Mouse (Mus musculus): Measurements from ENCODE around the gene Susd5. TPM values are rescaled to one million over a fixed set of nuclear protein-coding genes. Genes with fewer than 3 reads are reported as not detected.
"Not testable (repeated sequence)": the region's sequence is repeated elsewhere in the genome, so short reads cannot be mapped to it uniquely, and the experiment has no call there.

Gene Susd5
- polyA plus RNA-seq, 1 experiment from 2014 or later = 0.17 TPM

DNA sequence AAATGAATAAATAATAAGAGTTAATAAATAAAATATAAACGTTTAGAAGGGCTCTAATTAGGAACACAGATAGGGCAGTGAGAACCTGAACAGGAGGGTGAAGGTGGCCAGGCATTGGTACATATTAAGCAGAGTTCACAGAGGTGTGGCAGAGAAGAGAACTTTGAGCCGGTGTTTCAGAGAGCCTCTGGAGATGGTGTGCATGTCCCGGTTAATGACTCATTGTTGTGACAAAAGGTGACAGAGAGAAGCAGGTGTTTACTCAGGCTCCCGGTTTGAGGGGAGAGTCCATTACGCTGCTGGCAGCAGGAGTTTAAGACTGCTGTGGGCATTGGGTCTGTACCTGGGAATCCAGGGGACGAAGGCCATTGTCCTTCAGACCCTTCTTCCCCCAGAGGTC, 12.4 kb downstream of the Susd5 start:
- no peaks in the 10 kb centered on the region for H3K9me3 ChIP-seq
- H3K4me3 ChIP-seq = no peak overlapping the region
- WGBS = 61% methylated on average over 6 of the region's 6 CpGs
- no peak for ATAC-seq (ENCODE audit: extremely low read depth, insufficient number of reproducible peaks, low FRiP score, low TSS enrichment)
- H3K27ac ChIP-seq (replicated peaks) = no peak overlapping the region
- H3K27me3 ChIP-seq (replicated peaks) = no peaks in the 10 kb centered on the region
- no peak overlapping the region for H3K4me2 ChIP-seq
- no peaks in the 10 kb centered on the region for H3K36me3 ChIP-seq
- H3K4me1 ChIP-seq = no peaks in the 10 kb centered on the region
- no peak overlapping the region for H3K9ac ChIP-seq

DNA sequence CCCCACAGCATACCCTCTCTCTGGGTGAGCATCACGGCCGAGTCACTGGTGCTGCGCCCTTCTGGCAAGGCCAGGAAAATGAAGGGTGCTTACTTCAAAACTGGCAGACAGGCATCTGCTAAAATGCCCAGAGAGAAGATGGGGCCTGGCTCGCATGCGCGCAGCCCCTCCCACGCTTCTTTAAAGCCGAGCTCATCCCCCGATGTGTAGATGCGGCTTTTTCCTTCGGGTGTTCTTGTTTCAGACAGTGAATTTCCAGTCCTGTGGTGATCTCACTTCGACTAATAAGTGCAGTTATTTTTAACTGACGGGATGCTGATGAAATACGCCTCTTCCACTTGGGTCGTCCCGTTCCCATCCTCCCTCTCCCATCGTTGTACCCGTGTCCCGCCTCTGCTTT, 16.7 kb downstream of the Susd5 start:
- Histone ChIP-seq H3K4me2 (no peak overlapping the region), H3K36me3 (no peaks in the 10 kb centered on the region), H3K27me3 (replicated peaks) (no peaks in the 10 kb centered on the region), H3K27ac (replicated peaks) (no peak overlapping the region), H3K4me1 (no peaks in the 10 kb centered on the region), H3K9me3 (no peaks in the 10 kb centered on the region), H3K9ac (no peak overlapping the region), H3K4me3 (no peak overlapping the region)
- ATAC-seq (ENCODE audit: extremely low read depth, insufficient number of reproducible peaks, low FRiP score, low TSS enrichment) = no peak
- WGBS = 69% methylated on average over 19 of the region's 19 CpGs

DNA sequence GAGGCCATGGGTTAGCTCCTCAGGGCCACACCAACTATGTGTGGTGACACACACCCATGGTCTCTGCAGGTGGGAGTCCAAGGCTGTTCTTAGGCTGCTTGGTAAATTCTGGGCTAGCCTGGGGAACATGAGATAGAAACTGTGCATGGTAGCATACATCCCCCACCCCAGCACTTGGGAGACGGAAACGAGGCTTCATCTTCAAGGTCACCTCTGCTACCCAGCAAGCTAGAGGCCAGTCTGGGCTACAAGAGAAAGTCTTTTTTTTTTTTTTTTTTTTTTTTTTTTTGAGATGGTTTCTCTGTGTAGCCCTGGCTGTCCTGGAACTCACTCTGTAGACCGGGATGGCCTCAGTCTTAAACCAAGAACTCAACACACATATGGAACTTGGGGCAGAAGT, 29.5 kb downstream of the Susd5 start:
- Histone ChIP-seq H3K4me3 (no peak overlapping the region), H3K27ac (replicated peaks) (no peak overlapping the region), H3K9me3 (no peaks in the 10 kb centered on the region), H3K4me1 (no peaks in the 10 kb centered on the region), H3K9ac (no peak overlapping the region), H3K36me3 (no peaks in the 10 kb centered on the region), H3K4me2 (no peak overlapping the region), H3K27me3 (replicated peaks) (no peaks in the 10 kb centered on the region)
- 72% methylated on average over 3 of the region's 3 CpGs for WGBS
- ATAC-seq (ENCODE audit: extremely low read depth, insufficient number of reproducible peaks, low FRiP score, low TSS enrichment) = no peak

DNA sequence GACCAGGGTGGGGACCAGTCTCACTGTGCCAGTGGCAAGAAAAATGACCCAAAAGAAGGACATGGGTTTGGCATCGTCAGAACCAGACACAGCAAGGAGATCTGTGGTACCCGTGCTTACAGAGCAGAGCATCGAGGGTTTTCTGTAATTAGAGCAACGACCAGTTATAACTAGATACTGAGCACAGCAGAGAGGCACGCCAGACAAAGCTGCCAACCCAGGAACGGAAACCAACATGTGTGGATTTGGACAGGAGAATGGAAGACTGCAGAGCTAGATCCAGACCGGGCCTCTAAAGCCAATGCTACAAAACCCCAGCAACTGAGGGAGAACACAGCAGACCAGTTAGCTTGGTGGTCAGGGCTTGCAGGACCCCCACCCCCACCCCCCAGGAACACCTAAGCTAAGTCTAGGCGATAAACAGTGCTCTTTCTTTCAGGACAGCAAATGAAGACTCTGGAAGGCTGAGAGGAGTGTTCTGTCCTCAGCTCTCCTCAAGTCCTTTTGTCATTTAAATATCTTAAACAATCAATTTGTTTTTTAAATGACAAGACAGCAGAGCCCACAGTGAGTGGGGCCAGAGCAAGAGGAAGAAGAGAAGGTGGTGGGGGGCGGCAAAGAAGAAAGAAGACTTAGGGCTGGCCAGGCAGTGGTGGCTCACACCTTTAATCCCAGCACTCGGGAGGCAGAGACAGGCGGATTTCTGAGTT, 30.3 kb downstream of the Susd5 start:
- Histone ChIP-seq H3K4me2 (no peak overlapping the region), H3K27ac (replicated peaks) (no peak overlapping the region), H3K9ac (no peak overlapping the region), H3K4me1 (no peaks in the 10 kb centered on the region), H3K9me3 (no peaks in the 10 kb centered on the region), H3K36me3 (no peaks in the 10 kb centered on the region), H3K27me3 (replicated peaks) (no peaks in the 10 kb centered on the region), H3K4me3 (no peak overlapping the region)
- no peak for ATAC-seq (ENCODE audit: extremely low read depth, insufficient number of reproducible peaks, low FRiP score, low TSS enrichment)
- WGBS = 74% methylated on average over 11 of the region's 11 CpGs

DNA sequence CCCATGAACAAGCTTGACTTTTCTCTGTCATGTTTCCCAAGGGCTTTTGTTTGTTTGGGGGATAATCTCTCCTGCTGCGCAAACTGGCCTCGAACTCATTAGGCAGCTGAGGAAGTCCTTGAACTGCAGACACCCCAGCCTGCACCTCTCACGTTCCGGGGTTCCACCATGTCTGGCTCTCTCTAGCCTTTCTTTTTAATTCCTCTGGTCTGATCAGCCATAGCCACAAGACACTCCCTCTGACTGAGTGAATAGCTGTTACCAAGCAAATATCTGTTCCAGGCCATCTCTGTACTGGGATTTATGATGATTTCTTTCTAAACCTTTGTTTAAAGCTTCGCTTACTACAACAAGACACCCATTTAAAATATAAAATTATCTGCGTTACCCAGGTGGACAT, 31.9 kb downstream of the Susd5 start:
- H3K9me3 ChIP-seq; H3K9ac ChIP-seq; H3K4me1 ChIP-seq; H3K4me2 ChIP-seq; H3K36me3 ChIP-seq; H3K4me3 ChIP-seq; H3K27me3 ChIP-seq (replicated peaks); H3K27ac ChIP-seq (replicated peaks); ATAC-seq (ENCODE audit: extremely low read depth, insufficient number of reproducible peaks, low FRiP score, low TSS enrichment): not testable (repeated sequence)
- 76% methylated on average over 6 of the region's 6 CpGs for WGBS

DNA sequence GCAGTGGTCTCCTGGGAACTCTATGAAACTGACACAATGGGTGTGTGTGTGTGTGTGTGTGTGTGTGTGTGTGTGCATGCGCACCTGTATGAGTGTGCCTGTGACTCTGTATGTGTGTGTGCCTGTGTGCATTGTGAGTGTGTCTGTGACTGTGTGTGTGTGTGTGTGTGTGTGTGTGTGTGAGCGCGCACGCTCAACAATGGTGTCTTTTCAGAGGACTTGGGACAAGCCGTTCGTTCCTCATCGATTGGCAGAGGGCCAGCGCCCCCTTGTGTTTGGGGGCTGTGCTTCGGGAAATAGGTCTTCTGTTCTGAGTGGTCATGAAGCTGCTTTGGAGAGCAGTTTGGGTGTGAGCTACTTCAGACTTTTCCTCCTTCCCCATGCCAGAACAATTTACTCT, 35.2 kb downstream of the Susd5 start:
- 4% methylated on average over 9 of the region's 9 CpGs for WGBS
- not testable (repeated sequence) for H3K9me3 ChIP-seq; H3K36me3 ChIP-seq; H3K9ac ChIP-seq; ATAC-seq (ENCODE audit: extremely low read depth, insufficient number of reproducible peaks, low FRiP score, low TSS enrichment); H3K4me3 ChIP-seq; H3K27me3 ChIP-seq (replicated peaks); H3K27ac ChIP-seq (replicated peaks); H3K4me1 ChIP-seq; H3K4me2 ChIP-seq

DNA sequence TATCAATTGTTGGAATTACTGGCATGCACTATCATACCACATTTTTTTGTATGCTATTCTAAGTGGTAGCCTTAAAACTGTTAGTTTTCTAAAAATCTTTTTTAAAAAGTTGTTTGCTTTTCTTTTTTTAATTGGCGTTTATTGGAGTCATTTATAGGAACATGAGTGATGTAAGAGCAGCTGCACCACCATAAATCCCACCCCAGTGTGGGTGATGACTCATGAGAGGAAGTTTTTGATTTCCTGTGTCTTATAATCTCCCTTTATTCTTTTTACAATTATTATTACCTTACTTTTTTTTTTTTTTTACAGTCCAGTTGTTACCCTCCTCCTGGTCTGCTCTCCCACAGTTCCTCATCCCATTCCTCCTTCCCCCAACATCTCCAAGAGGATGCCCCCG, 37.9 kb downstream of the Susd5 start:
- Histone ChIP-seq H3K4me1 (no peaks in the 10 kb centered on the region), H3K4me2 (no peak overlapping the region), H3K27ac (replicated peaks) (no peak overlapping the region), H3K4me3 (no peak overlapping the region), H3K9ac (no peak overlapping the region), H3K27me3 (replicated peaks) (no peaks in the 10 kb centered on the region), H3K36me3 (no peaks in the 10 kb centered on the region), H3K9me3 (no peaks in the 10 kb centered on the region)
- no peak for ATAC-seq (ENCODE audit: extremely low read depth, insufficient number of reproducible peaks, low FRiP score, low TSS enrichment)
- 81% methylated on average over 2 of the region's 2 CpGs for whole genome bisulfite sequencing

DNA sequence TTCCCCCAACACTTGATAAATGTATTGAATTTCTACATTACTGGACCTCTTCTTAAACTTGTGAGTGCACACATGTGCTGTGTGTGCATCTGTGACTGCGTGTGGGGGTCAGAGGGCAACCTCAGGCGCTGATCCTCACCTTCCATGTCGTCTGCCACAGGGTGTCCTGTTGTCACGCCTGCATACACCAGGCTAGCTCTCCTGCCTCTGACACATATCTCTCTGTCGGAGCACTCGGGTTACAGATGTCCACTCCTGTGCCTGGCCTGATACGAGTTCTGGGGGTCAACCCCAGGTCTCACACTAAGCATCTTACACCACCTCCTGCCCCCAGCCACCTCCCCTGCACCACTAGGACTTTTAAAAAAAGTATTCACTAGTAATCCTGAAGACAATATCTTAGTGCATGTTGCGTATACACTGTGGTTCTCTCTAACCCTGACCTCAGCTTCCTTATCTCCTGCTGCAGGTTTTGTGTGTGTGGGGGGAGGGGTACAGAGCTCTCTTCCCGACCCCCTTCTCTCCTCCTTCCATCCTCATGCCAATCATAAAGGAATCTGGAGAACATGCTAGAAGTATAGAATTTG, 41.9 kb downstream of the Susd5 start:
- H3K27me3 ChIP-seq (replicated peaks) = no peaks in the 10 kb centered on the region
- WGBS = 51% methylated on average over 9 of the region's 9 CpGs
- no peak for ATAC-seq (ENCODE audit: extremely low read depth, insufficient number of reproducible peaks, low FRiP score, low TSS enrichment)
- no peak overlapping the region for H3K4me3 ChIP-seq
- H3K9me3 ChIP-seq = no peaks in the 10 kb centered on the region
- no peak overlapping the region for H3K27ac ChIP-seq (replicated peaks)
- H3K4me2 ChIP-seq = no peak overlapping the region
- no peaks in the 10 kb centered on the region for H3K4me1 ChIP-seq
- no peaks in the 10 kb centered on the region for H3K36me3 ChIP-seq
- no peak overlapping the region for H3K9ac ChIP-seq

DNA sequence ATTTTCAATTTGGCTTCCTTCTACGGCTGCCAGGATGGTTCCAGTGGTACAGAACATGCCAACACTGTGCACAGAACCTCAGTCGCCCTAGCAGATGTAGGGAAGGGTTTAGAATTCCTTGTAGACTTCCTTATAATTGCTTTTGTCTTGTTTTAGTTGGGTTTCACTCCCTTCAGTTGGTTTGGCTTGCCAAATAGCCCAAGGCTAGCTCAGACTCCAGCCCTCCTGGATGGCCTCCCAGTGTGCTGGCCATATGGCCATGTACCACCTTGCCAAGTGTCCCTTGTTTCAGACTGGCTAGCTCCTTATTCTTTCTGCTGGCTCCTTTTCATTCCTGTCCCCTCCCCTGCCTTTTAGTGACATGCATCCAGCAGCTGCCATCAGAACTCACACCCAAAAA, 53.3 kb downstream of the Susd5 start:
- Histone ChIP-seq H3K27me3 (replicated peaks) (no peaks in the 10 kb centered on the region), H3K4me2 (no peak overlapping the region)
- 65% methylated on average over 2 of the region's 2 CpGs for WGBS

DNA sequence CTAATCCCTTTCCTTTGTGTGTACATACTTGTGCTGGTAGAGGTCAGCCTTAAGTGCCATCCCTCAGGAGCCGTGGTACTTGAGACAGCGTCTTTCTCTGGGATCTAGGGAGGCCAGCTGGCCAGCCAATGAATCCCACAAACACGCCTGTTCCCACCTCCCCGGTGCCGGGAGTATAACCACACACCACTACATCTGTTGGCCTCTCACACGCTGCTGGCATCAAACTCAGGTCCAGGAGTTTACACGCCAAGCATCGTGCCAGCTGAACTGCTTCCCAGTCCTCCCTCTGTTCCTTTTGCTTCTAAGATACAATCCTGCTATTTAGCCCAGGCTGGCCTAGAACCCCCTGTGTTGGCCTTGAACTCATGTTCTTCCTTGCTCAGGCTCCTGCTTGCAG, 54.2 kb downstream of the Susd5 start:
- 88% methylated on average over 8 of the region's 8 CpGs for WGBS
- no peaks in the 10 kb centered on the region for H3K9me3 ChIP-seq
- H3K4me1 ChIP-seq = no peaks in the 10 kb centered on the region
- H3K4me3 ChIP-seq = no peak overlapping the region
- no peaks in the 10 kb centered on the region for H3K36me3 ChIP-seq
- H3K9ac ChIP-seq = no peak overlapping the region
- no peaks in the 10 kb centered on the region for H3K27me3 ChIP-seq (replicated peaks)
- H3K4me2 ChIP-seq = no peak overlapping the region
- ATAC-seq (ENCODE audit: extremely low read depth, insufficient number of reproducible peaks, low FRiP score, low TSS enrichment) = no peak
- H3K27ac ChIP-seq (replicated peaks) = no peak overlapping the region

More for the DNA sequence above, 53.3 kb downstream of the Susd5 start:
- no peak overlapping the region for H3K9ac ChIP-seq
- no peak for ATAC-seq (ENCODE audit: extremely low read depth, insufficient number of reproducible peaks, low FRiP score, low TSS enrichment)
- H3K9me3 ChIP-seq = no peaks in the 10 kb centered on the region
- no peaks in the 10 kb centered on the region for H3K36me3 ChIP-seq
- H3K4me1 ChIP-seq = no peaks in the 10 kb centered on the region
- H3K4me3 ChIP-seq = no peak overlapping the region
- no peak overlapping the region for H3K27ac ChIP-seq (replicated peaks)

DNA sequence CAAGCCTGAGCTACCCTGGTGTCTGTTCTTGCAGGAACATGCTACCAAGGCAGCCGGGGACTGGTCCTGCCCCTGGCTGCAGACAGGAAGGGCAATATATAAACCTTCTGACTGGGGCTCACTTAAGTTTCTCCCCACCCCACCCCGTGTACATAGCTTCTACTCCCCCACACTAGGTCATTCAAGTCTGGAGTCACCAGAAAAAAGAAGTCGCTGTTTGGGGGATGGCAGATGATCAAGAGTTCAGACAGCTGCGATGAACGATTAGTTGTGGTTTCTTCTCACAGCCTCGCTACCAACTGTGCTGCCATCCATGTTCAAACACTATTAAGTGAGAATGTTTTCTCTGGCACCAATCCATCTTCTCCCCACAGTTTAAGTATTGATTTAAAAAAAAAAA, 55.3 kb downstream of the Susd5 start:
- H3K27ac ChIP-seq (replicated peaks) = no peak overlapping the region
- no peaks in the 10 kb centered on the region for H3K4me1 ChIP-seq
- ATAC-seq (ENCODE audit: extremely low read depth, insufficient number of reproducible peaks, low FRiP score, low TSS enrichment) = no peak
- 60% methylated on average over 6 of the region's 6 CpGs for WGBS
- H3K36me3 ChIP-seq = no peaks in the 10 kb centered on the region
- no peak overlapping the region for H3K9ac ChIP-seq
- H3K4me3 ChIP-seq = no peak overlapping the region
- H3K27me3 ChIP-seq (replicated peaks) = no peaks in the 10 kb centered on the region
- no peak overlapping the region for H3K4me2 ChIP-seq
- no peaks in the 10 kb centered on the region for H3K9me3 ChIP-seq

DNA sequence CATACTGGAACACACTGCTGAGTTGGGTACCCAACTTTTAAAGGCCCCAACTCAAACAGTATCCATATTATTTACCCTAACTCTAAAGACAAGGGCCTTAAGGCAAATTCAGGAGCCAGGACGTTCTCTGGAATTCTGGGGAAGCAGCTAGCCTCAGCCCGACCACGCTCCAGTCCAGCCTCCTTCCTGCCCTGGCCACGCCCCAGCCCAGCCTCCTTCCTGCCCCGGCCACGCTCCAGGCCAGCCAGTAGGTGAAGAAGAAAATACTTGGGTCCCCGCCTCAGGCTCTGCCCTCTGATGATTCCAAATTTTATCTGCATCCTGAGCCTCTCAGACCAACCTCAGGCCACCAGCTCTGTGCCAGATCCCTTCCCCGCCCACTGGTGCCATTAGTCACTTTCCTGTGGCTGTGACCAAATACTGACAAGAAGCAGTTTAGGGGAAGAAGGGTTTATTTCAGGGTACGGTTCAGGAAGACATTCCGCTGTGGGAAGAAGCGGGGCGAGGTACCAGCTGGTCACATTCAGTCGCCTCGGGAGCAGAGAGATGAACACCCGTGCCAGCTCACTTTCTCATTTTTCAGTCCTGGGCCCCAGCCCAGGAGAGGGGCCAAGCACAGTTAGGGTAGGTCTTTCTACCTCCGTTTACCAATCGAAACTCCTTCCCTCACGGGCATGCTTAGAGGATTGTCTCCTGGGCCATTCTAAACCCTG, 57.1 kb downstream of the Susd5 start:
- Histone ChIP-seq H3K4me1 (no peaks in the 10 kb centered on the region), H3K4me2 (no peak overlapping the region), H3K9me3 (no peaks in the 10 kb centered on the region), H3K27ac (replicated peaks) (no peak overlapping the region), H3K36me3 (no peaks in the 10 kb centered on the region), H3K27me3 (replicated peaks) (no peaks in the 10 kb centered on the region), H3K9ac (no peak overlapping the region), H3K4me3 (no peak overlapping the region)
- no peak for ATAC-seq (ENCODE audit: extremely low read depth, insufficient number of reproducible peaks, low FRiP score, low TSS enrichment)
- WGBS = 75% methylated on average over 18 of the region's 18 CpGs
